Mouse (Mus musculus): ENCODE data around the gene Abhd6.

Gene Abhd6

GRCm38 (mm10) chr14:8059938-8060337 is 57.2 kb downstream of the Abhd6 start:
- no peak for DNase-seq (ENCODE audit: low read depth, low spot score)

GRCm38 (mm10) chr14:8062076-8062475 is 59.4 kb downstream of the Abhd6 start:
- no peak for DNase-seq (ENCODE audit: low read depth, low spot score)

- no peak for DNase-seq (ENCODE audit: low read depth, low spot score)
Observed at GRCm38 (mm10) chr14:8062537-8063301, 60.0 kb downstream of the Abhd6 start.

- no peak for DNase-seq (ENCODE audit: low read depth, low spot score)
Observed at GRCm38 (mm10) chr14:8063835-8064785, 61.4 kb downstream of the Abhd6 start.

- peak; percentile 96 for DNase-seq (ENCODE audit: low read depth, low spot score)
Observed at GRCm38 (mm10) chr14:8080165-8080679, 77.5 kb downstream of the Abhd6 start, which contains the start of gene Rpp14. TSS of gene Rpp14 (plus strand) at chr14:8080367.

- no peak for DNase-seq (ENCODE audit: low read depth, low spot score)
Observed at GRCm38 (mm10) chr14:8080718-8081117, 78.0 kb downstream of the Abhd6 start.

GRCm38 (mm10) chr14:8082949-8083348 is 80.2 kb downstream of the Abhd6 start:
- DNase-seq (ENCODE audit: low read depth, low spot score): no peak

GRCm38 (mm10) chr14:8089016-8089415 is 86.3 kb downstream of the Abhd6 start:
- DNase-seq (ENCODE audit: low read depth, low spot score): no peak

- DNase-seq (ENCODE audit: low read depth, low spot score): no peak
Observed at GRCm38 (mm10) chr14:8092573-8092972, 89.9 kb downstream of the Abhd6 start.

GRCm38 (mm10) chr14:8093427-8093826 is 90.7 kb downstream of the Abhd6 start:
- DNase-seq (ENCODE audit: low read depth, low spot score): no peak

GRCm38 (mm10) chr14:8094931-8095561 is 92.3 kb downstream of the Abhd6 start:
- DNase-seq (ENCODE audit: low read depth, low spot score): no peak

- DNase-seq (ENCODE audit: low read depth, low spot score): peak; percentile 45
Observed at GRCm38 (mm10) chr14:8095562-8095950, 92.9 kb downstream of the Abhd6 start.

- peak; percentile 73 for DNase-seq (ENCODE audit: low read depth, low spot score)
Observed at GRCm38 (mm10) chr14:8097978-8098686, 95.4 kb downstream of the Abhd6 start, which contains the start of gene Pxk. TSS of gene Pxk (plus strand) at chr14:8098211.

GRCm38 (mm10) chr14:8098687-8098995 is 95.9 kb downstream of the Abhd6 start:
- no peak for DNase-seq (ENCODE audit: low read depth, low spot score)

GRCm38 (mm10) chr14:8099561-8100021 is 96.9 kb downstream of the Abhd6 start:
- peak; percentile 56 for DNase-seq (ENCODE audit: low read depth, low spot score)

GRCm38 (mm10) chr14:8101886-8102285 is 99.2 kb downstream of the Abhd6 start:
- DNase-seq (ENCODE audit: low read depth, low spot score): no peak

GRCm38 (mm10) chr14:8102676-8103075 is 100.0 kb downstream of the Abhd6 start:
- no peak for DNase-seq (ENCODE audit: low read depth, low spot score)
